Mouse (Mus musculus): ENCODE measurements around the gene Cldn4.

- TF ChIP-seq CTCF (IDR thresholded peaks at IDR 0.05; ENCODE audit: low read depth) (no peak), EP300 (optimal IDR thresholded peaks at IDR 0.05) (no peak)
Observed at GRCm38 (mm10) chr5:134976577-134977250, 30.0 kb upstream of the Cldn4 start.

Data from stomach, postnatal 0 days (tissue).